Mouse (Mus musculus) adrenal gland, adult 18-20 months (tissue): ENCODE measurements around the gene Stk38. TPM values are rescaled to one million over a fixed set of nuclear protein-coding genes. Genes with fewer than 3 reads are reported as not detected.
"Not testable (repeated sequence)": the region's sequence is repeated elsewhere in the genome, so short reads cannot be mapped to it uniquely, and the experiment has no call there.

Experiments used
- DNase-seq, 2 experiments: peaks; one replicate each; pipeline ENCODE4 v3.0.0; 2021 to 2022; ENCODE audit warnings: low spot score in 2 of 2
- total RNA-seq, 2 experiments: library from RNA; stranded (reverse); gene quantifications; 1 replicate in 1 of 2; 2 replicates in 1 of 2; pipeline ENCODE4 v1.2.3; 2021

Gene Stk38
- total RNA-seq, 2 experiments from 2014 or later: 49.2 to 49.9 TPM

GRCm38 (mm10) chr17:29015638-29016037 is 7.8 kb upstream of the Stk38 start:
- peak; percentile 33 to 47 for DNase-seq

- DNase-seq: no peak
Measured at GRCm38 (mm10) chr17:29014235-29014634, 6.4 kb upstream of the Stk38 start.

GRCm38 (mm10) chr17:29009181-29009580 is 1.4 kb upstream of the Stk38 start:
- DNase-seq: no peak

GRCm38 (mm10) chr17:29008326-29008650 is 493 bp upstream of the Stk38 start:
- no peak for DNase-seq

GRCm38 (mm10) chr17:29007243-29007640 is 553 bp downstream of the Stk38 start:
- DNase-seq: peak in 1 of 2 experiments; percentile 41

- DNase-seq: no peak
Measured at GRCm38 (mm10) chr17:29006812-29007211, 983 bp downstream of the Stk38 start.

- DNase-seq: no peak
Measured at GRCm38 (mm10) chr17:29005002-29005401, 2.8 kb downstream of the Stk38 start.

- DNase-seq: no peak
Measured at GRCm38 (mm10) chr17:29003740-29004139, 4.1 kb downstream of the Stk38 start.

GRCm38 (mm10) chr17:29000465-29000864 is 7.3 kb downstream of the Stk38 start:
- no peak for DNase-seq

- no peak for DNase-seq
Measured at GRCm38 (mm10) chr17:28994615-28995014, 13.2 kb downstream of the Stk38 start.

GRCm38 (mm10) chr17:28993004-28993403 is 14.8 kb downstream of the Stk38 start:
- DNase-seq: not testable (repeated sequence)

GRCm38 (mm10) chr17:28992105-28992504 is 15.7 kb downstream of the Stk38 start:
- no peak for DNase-seq

GRCm38 (mm10) chr17:28991286-28991685 is 16.5 kb downstream of the Stk38 start:
- DNase-seq: no peak

- DNase-seq: no peak
Measured at GRCm38 (mm10) chr17:28990060-28990459, 17.7 kb downstream of the Stk38 start.

GRCm38 (mm10) chr17:28988996-28989395 is 18.8 kb downstream of the Stk38 start:
- no peak for DNase-seq

GRCm38 (mm10) chr17:28988291-28988690 is 19.5 kb downstream of the Stk38 start:
- DNase-seq: no peak

- peak in 1 of 2 experiments; percentile 14 for DNase-seq
Measured at GRCm38 (mm10) chr17:28987713-28988112, 20.1 kb downstream of the Stk38 start.

- peak in 1 of 2 experiments; percentile 40 for DNase-seq
Measured at GRCm38 (mm10) chr17:28986833-28987232, 21.0 kb downstream of the Stk38 start.

- no peak for DNase-seq
Measured at GRCm38 (mm10) chr17:28984724-28985420, 22.9 kb downstream of the Stk38 start.

GRCm38 (mm10) chr17:28982591-28982990 is 25.2 kb downstream of the Stk38 start:
- no peak for DNase-seq

- no peak for DNase-seq
Measured at GRCm38 (mm10) chr17:28981081-28981480, 26.7 kb downstream of the Stk38 start.

GRCm38 (mm10) chr17:28979091-28979490 is 28.7 kb downstream of the Stk38 start:
- DNase-seq: no peak

- no peak for DNase-seq
Measured at GRCm38 (mm10) chr17:28970122-28970521, 37.7 kb downstream of the Stk38 start.
